Mouse (Mus musculus) ovary, adult 18-20 months (tissue): ENCODE measurements at regions not wholly inside any gene's neighbourhood (a gene's known extent, or its start where the extent isn't known, plus 50 kb on each side); places are given as distances from the start of the nearest gene placed in this dataset.

Experiments
- DNase-seq: peaks from one replicate; pipeline ENCODE4 v3.0.0; 2022; ENCODE audit warnings: low spot score, mixed read lengths

GRCm38 (mm10) chr4:62809048-62809447 lies 156.3 kb upstream of the Zfp618 start:
- DNase-seq: no peak

- no peak for DNase-seq
Measured at GRCm38 (mm10) chr4:62819889-62820288, 145.5 kb upstream of the Zfp618 start.

- no peak for DNase-seq
Measured at GRCm38 (mm10) chr4:62821288-62821687, 144.1 kb upstream of the Zfp618 start.

GRCm38 (mm10) chr4:62822568-62822967 lies 142.8 kb upstream of the Zfp618 start:
- no peak for DNase-seq

- DNase-seq: no peak
Measured at GRCm38 (mm10) chr4:62823082-62823481, 142.3 kb upstream of the Zfp618 start.

GRCm38 (mm10) chr4:62823555-62824250 lies 141.7 kb upstream of the Zfp618 start:
- DNase-seq: no peak

GRCm38 (mm10) chr4:62824581-62824980 lies 140.8 kb upstream of the Zfp618 start:
- DNase-seq: no peak

GRCm38 (mm10) chr4:62825256-62825655 lies 140.1 kb upstream of the Zfp618 start:
- DNase-seq: no peak

GRCm38 (mm10) chr4:62828963-62829362 lies 136.4 kb upstream of the Zfp618 start:
- DNase-seq: no peak

GRCm38 (mm10) chr4:62833944-62834343 lies 131.4 kb upstream of the Zfp618 start:
- no peak for DNase-seq

GRCm38 (mm10) chr4:62836875-62837274 lies 128.5 kb upstream of the Zfp618 start:
- DNase-seq: no peak

- DNase-seq: no peak
Measured at GRCm38 (mm10) chr4:62850526-62850925, 114.8 kb upstream of the Zfp618 start.

- no peak for DNase-seq
Measured at GRCm38 (mm10) chr4:62853335-62853734, 112.0 kb upstream of the Zfp618 start.

- DNase-seq: no peak
Measured at GRCm38 (mm10) chr4:62856406-62856805, 109.0 kb upstream of the Zfp618 start.

GRCm38 (mm10) chr4:62862756-62863155 lies 102.6 kb upstream of the Zfp618 start:
- DNase-seq: no peak

- no peak for DNase-seq
Measured at GRCm38 (mm10) chr4:62870391-62870983, 94.9 kb upstream of the Zfp618 start.

- DNase-seq: no peak
Measured at GRCm38 (mm10) chr4:62872562-62872961, 92.8 kb upstream of the Zfp618 start.

GRCm38 (mm10) chr4:62873986-62874385 lies 91.4 kb upstream of the Zfp618 start:
- no peak for DNase-seq

- DNase-seq: no peak
Measured at GRCm38 (mm10) chr4:62878063-62878462, 87.3 kb upstream of the Zfp618 start.

- no peak for DNase-seq
Measured at GRCm38 (mm10) chr4:62878927-62879326, 86.4 kb upstream of the Zfp618 start.

- no peak for DNase-seq
Measured at GRCm38 (mm10) chr4:62881824-62882223, 83.5 kb upstream of the Zfp618 start.

- no peak for DNase-seq
Measured at GRCm38 (mm10) chr4:62882276-62882675, 83.1 kb upstream of the Zfp618 start.

GRCm38 (mm10) chr4:62888736-62889135 lies 76.6 kb upstream of the Zfp618 start:
- DNase-seq: peak; percentile 71

GRCm38 (mm10) chr4:62889708-62890107 lies 75.7 kb upstream of the Zfp618 start:
- no peak for DNase-seq
